Mouse (Mus musculus): ENCODE data around the gene Disc1. TPM values are rescaled to one million over a fixed set of nuclear protein-coding genes. Genes with fewer than 3 reads are reported as not detected.

The Disc1 gene
- polyA plus RNA-seq, 1 experiment from 2014 or later, result 1.00 TPM

DNA sequence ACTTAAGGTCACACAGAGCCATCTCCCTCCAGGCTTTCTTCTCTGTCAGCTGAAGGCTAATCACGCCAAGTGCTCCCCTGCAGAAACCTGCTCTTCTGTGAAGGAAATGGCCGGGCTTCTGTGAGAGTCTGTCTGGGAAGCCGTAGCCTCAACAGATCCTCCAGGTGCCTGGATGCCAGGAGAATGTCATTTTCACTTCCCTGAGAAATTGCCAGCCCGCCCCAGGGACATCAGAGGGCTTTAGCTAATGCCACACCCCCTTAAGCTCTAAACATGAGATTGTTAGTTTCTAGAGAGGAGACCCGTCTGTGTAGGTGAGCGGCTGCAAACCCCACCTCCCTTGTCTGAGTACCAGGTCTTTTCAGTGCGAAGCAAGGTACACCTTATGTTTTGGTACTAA, 15.3 kb downstream of the Disc1 start:
- Histone ChIP-seq H3K9me3 (no peaks in the 10 kb centered on the region), H3K36me3 (no peaks in the 10 kb centered on the region), H3K4me3 (replicated peaks) (no peak overlapping the region), H3K27ac (peak overlapping the region; percentile 14; the same call in 1 of the 2 replicates), H3K27me3 (no peaks in the 10 kb centered on the region), H3K4me2 (replicated peaks) (no peak overlapping the region), H3K9ac (replicated peaks) (no peak overlapping the region), H3K4me1 (replicated peaks) (peaks cover 19% of the 10 kb centered on the region)
- no peak for ATAC-seq
- 78% methylated on average over 7 of the region's 7 CpGs for WGBS

DNA sequence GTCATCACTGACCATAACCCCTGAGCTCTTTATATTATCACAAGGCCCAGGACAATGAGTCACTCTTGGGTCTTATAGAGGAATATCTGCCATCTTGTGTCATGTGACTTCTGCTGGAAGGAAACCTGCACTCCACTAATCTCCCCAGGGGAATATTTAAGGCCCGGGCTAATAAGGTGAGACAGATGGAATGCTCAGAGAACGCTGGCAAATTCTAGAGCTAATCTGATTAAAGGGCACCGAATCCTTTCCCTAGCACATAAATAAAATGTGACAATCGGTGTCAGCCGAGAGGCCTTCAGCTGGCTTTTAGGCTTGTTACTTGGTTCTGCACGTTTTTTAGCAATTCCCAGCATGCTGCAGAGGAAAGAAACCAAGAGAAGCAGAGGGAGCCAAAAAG, 15.7 kb downstream of the Disc1 start:
- Histone ChIP-seq H3K4me3 (replicated peaks) (no peak overlapping the region), H3K4me2 (replicated peaks) (no peak overlapping the region), H3K27ac (0 out of 2 replicates have a peak overlapping the region, but pooled peaks have one; percentile 10), H3K9ac (replicated peaks) (no peak overlapping the region), H3K36me3 (no peaks in the 10 kb centered on the region), H3K27me3 (no peaks in the 10 kb centered on the region), H3K9me3 (no peaks in the 10 kb centered on the region), H3K4me1 (replicated peaks) (peaks cover 19% of the 10 kb centered on the region)
- ATAC-seq, result no peak
- 50% methylated on average over 6 of the region's 6 CpGs for WGBS

DNA sequence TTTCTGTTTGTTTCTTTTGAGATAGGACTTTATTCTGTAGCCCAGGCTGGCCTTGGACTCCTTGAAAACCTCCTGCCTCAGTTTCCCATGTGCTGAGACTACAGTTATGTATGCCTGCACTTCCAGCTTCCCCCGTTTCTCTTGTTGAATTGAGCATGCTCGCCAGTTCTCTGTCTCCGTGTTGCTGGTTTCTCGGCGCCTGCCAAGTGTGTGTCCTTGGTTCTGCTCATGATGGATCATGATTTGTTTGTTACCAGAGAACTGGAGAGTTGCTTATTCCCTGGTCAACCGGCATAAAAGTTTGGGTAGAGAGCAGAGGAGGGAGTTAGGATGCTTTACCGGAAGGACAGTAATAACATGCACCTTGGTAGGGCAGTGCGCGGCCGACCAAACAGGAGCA, 20.1 kb downstream of the Disc1 start:
- H3K36me3 ChIP-seq, result no peaks in the 10 kb centered on the region

DNA sequence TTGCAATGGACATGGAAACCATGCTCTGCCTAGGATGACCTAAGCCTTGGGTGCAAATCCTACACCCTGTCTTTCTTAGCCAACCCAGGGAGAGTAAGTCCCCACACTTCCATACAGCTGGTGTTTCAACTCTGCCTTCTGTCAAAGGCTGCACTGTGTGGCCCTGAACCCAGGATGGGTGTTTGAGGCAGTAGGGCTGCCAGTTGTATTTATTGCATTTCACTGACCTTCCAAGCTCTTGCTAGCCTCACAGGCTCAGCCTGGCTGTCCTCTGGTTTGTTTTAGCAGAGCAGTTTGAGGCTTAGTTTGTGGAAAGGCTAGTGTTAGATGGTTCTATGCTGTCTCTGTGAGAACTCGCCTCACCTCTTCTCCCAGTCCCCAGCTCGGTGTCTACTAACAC, 20.6 kb downstream of the Disc1 start:
- WGBS, result 93% methylated on average over 2 of the region's 2 CpGs
- no peak overlapping the region for H3K27ac ChIP-seq
- ATAC-seq, result no peak
- H3K4me2 ChIP-seq (replicated peaks), result no peak overlapping the region
- no peaks in the 10 kb centered on the region for H3K27me3 ChIP-seq
- no peaks in the 10 kb centered on the region for H3K9me3 ChIP-seq
- no peak overlapping the region for H3K4me3 ChIP-seq (replicated peaks)
- H3K36me3 ChIP-seq, result no peaks in the 10 kb centered on the region
- no peak overlapping the region for H3K9ac ChIP-seq (replicated peaks)
- peaks cover 18% of the 10 kb centered on the region for H3K4me1 ChIP-seq (replicated peaks)

More for the DNA sequence above, 20.1 kb downstream of the Disc1 start:
- ATAC-seq, result no peak
- Histone ChIP-seq H3K4me2 (replicated peaks) (no peak overlapping the region), H3K4me3 (replicated peaks) (no peak overlapping the region), H3K4me1 (replicated peaks) (peaks cover 23% of the 10 kb centered on the region), H3K27ac (no peak overlapping the region), H3K9me3 (no peaks in the 10 kb centered on the region), H3K9ac (replicated peaks) (no peak overlapping the region), H3K27me3 (no peaks in the 10 kb centered on the region)
- 91% methylated on average over 10 of the region's 10 CpGs for WGBS

DNA sequence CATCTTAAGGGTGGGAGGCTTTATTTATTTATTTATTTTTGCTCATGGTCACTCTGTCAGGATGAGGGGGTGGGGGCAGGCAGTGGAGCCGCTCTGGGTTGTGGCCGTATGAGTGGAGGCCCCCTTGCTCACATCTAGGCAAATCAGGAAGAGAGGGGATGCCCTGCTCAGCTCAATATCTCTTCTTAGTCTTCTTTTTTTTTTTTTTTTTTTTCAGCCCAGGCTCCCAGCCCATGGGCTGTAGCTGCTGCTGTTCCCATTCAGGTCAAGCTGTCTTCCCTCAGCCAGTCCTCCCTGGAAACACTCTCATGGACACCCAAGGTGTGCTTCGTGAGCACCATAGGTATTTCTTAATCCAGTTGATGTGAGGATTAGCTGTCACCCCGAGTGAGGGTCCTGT, 21.4 kb downstream of the Disc1 start:
- Histone ChIP-seq H3K36me3 (no peaks in the 10 kb centered on the region), H3K4me3 (replicated peaks) (no peak overlapping the region), H3K4me1 (replicated peaks) (peaks cover 12% of the 10 kb centered on the region), H3K9ac (replicated peaks) (no peak overlapping the region), H3K9me3 (no peaks in the 10 kb centered on the region), H3K27ac (no peak overlapping the region), H3K4me2 (replicated peaks) (no peak overlapping the region), H3K27me3 (no peaks in the 10 kb centered on the region)
- no peak for ATAC-seq
- 78% methylated on average over 4 of the region's 4 CpGs for WGBS

DNA sequence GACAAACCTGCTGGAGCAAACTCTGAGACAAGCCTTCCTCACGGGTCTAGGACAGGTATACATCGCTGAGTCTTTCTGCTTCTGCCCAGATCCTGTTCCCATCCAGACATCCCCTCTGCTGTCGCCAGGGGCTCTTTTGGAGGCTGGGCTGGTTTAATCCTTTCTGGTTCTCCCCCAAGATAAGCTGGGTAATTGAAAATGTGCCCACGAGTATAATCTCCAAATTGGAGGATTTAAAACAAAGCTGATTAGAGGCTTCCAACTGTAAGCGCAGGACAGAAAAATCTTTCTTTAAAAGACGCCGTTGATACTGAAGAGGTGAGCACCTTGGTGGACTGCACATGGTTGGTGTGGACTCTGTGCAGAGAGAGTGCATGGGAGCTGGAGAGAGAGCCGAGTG, 23.3 kb downstream of the Disc1 start:
- no peaks in the 10 kb centered on the region for H3K9me3 ChIP-seq
- H3K36me3 ChIP-seq, result no peaks in the 10 kb centered on the region
- H3K27me3 ChIP-seq, result no peaks in the 10 kb centered on the region
- H3K4me2 ChIP-seq (replicated peaks), result no peak overlapping the region
- H3K4me1 ChIP-seq (replicated peaks), result peaks cover 26% of the 10 kb centered on the region
- H3K9ac ChIP-seq (replicated peaks), result no peak overlapping the region
- H3K27ac ChIP-seq, result no peak overlapping the region
- WGBS, result 50% methylated on average over 8 of the region's 8 CpGs
- no peak overlapping the region for H3K4me3 ChIP-seq (replicated peaks)
- no peak for ATAC-seq

DNA sequence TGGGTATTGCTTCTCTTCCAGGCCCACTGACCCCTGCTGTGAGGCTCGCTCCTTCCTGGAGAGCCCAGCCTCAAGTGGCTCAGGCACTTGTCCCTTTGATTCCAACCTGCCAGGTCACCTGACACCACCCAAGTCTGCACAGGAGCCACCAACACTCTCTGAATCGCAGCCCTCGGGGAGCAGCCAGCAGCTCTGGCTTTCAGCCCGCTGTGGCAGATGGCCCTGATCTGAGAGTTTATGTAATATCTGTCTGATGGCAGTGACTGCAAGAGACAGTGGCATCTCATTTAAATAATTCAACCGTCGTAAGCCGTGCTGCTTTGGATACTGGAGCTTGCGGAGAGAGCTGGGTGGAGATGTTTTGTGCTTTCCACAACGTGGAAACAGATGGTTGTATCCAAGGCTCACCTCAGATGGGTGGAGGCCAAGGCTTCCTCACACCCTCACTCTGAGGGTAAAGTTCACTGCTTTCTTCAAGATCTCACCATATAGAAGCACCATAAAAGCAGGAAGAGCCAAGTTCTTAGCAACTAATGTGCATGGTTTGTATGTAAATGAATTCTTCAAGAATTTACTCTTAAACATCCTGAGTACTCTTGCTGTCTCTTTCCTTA, 24.9 kb downstream of the Disc1 start:
- no peak overlapping the region for H3K9ac ChIP-seq (replicated peaks)
- H3K9me3 ChIP-seq, result no peaks in the 10 kb centered on the region
- H3K36me3 ChIP-seq, result no peaks in the 10 kb centered on the region
- H3K4me1 ChIP-seq (replicated peaks), result peaks cover 26% of the 10 kb centered on the region
- peak; percentile 48; the same call in 1 of the 2 replicates for ATAC-seq
- 39% methylated on average over 9 of the region's 9 CpGs for WGBS
- no peak overlapping the region for H3K4me3 ChIP-seq (replicated peaks)
- no peak overlapping the region for H3K4me2 ChIP-seq (replicated peaks)
- no peaks in the 10 kb centered on the region for H3K27me3 ChIP-seq
- H3K27ac ChIP-seq, result no peak overlapping the region

DNA sequence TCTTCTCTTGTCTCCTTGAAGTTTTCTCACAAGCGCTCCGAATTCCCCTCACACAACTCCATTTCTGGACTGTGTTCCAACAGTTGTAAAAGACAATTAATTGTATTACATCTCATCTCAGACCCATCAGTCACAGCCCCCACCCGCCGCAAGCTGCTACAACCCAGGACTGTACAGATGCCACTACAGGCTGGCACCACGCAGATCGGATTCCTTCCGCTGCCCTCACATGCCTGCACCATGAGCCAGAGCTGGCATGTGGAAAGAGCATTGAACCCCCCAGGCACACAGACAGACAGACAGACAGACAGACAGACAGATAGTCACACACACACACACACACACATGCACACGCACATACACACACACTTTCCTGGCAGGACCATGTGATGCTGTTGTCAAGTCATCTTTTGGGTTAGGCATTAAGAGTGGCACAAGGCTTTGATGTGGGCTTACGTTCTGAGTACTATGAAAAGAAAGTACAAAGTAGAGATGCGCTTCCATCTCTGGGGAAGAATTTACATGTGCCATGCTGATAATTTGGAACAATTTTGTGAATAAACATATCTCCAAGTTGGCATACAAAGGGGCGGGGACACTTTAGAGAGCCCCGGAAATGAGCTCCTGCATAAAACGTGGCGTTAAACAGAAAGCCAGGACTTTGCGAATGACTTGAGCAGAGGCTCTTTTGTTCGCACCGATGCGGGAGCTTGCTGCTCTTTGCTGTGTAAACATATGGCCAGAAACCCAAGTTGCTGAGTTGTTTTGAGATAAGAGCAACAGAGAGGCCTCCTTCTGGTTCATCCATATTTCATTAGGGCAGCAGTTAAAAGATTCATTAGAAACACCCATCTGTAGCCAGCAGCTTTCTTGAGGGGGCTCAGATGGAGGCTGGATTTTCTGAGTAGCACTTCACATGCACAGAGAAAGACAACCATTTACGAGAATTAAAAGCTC, 26.7 kb downstream of the Disc1 start:
- Histone ChIP-seq H3K4me1 (replicated peaks) (peaks cover 26% of the 10 kb centered on the region), H3K9ac (replicated peaks) (no peak overlapping the region), H3K27ac (peak overlapping the region; percentile 19; the same call in 1 of the 2 replicates), H3K27me3 (no peaks in the 10 kb centered on the region), H3K9me3 (no peaks in the 10 kb centered on the region), H3K4me2 (replicated peaks) (no peak overlapping the region), H3K36me3 (no peaks in the 10 kb centered on the region), H3K4me3 (replicated peaks) (no peak overlapping the region)
- 0 out of 2 replicates have a peak, but pooled peaks have one; percentile 28 for ATAC-seq
- WGBS, result 65% methylated on average over 19 of the region's 19 CpGs

DNA sequence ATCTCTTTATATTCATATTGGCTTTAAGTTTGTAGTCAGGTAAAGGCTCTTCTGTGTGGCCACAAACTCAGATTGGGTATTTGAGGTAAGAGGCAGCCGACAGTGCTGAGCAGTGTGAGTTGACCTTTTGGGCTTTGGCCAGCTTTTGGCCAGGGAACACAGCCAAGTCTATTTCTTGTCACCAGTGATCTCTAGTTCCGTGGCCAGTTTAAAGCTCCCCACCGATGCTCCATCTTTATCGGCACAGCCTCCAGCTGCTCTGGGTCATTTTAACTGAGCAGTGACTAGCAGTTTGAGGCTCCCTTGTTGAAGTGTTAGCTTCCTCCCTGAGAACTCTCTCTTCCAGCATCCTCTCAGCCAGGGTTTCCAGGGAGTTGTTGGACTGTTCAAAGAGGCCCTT, 29.8 kb downstream of the Disc1 start:
- 82% methylated on average over 4 of the region's 4 CpGs for WGBS
- ATAC-seq, result no peak

DNA sequence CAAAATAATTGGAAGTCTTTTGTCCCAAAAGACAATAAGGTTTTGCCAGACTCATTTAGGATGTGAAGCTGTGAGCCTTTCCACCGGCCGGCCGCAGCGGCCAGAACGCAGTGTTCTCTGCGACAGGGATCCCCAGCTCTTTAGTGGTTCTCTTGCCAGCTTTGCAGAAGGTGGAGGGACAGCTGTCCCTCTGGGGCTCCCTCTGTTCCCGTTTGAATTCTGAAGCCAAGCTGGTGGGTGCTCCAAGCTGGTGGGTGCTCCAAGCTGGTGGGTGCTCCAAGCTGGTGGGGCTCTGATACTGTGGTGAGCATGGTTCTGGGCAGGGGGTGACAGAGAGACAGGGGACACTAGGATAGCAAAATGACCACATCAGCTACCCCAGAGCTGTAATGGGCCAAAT, 30.5 kb downstream of the Disc1 start:
- no peaks in the 10 kb centered on the region for H3K9me3 ChIP-seq
- no peak overlapping the region for H3K4me3 ChIP-seq (replicated peaks)
- peaks cover 16% of the 10 kb centered on the region for H3K4me1 ChIP-seq (replicated peaks)
- no peak for ATAC-seq
- H3K27me3 ChIP-seq, result no peaks in the 10 kb centered on the region
- no peak overlapping the region for H3K27ac ChIP-seq
- no peak overlapping the region for H3K9ac ChIP-seq (replicated peaks)
- H3K4me2 ChIP-seq (replicated peaks), result no peak overlapping the region
- WGBS, result 65% methylated on average over 7 of the region's 7 CpGs
- H3K36me3 ChIP-seq, result no peaks in the 10 kb centered on the region

More for the DNA sequence above, 29.8 kb downstream of the Disc1 start:
- Histone ChIP-seq H3K27me3 (no peaks in the 10 kb centered on the region), H3K36me3 (no peaks in the 10 kb centered on the region), H3K27ac (0 out of 2 replicates have a peak overlapping the region, but pooled peaks have one; percentile 9), H3K4me3 (replicated peaks) (no peak overlapping the region), H3K4me1 (replicated peaks) (peaks cover 17% of the 10 kb centered on the region), H3K9ac (replicated peaks) (no peak overlapping the region), H3K9me3 (no peaks in the 10 kb centered on the region), H3K4me2 (replicated peaks) (no peak overlapping the region)

DNA sequence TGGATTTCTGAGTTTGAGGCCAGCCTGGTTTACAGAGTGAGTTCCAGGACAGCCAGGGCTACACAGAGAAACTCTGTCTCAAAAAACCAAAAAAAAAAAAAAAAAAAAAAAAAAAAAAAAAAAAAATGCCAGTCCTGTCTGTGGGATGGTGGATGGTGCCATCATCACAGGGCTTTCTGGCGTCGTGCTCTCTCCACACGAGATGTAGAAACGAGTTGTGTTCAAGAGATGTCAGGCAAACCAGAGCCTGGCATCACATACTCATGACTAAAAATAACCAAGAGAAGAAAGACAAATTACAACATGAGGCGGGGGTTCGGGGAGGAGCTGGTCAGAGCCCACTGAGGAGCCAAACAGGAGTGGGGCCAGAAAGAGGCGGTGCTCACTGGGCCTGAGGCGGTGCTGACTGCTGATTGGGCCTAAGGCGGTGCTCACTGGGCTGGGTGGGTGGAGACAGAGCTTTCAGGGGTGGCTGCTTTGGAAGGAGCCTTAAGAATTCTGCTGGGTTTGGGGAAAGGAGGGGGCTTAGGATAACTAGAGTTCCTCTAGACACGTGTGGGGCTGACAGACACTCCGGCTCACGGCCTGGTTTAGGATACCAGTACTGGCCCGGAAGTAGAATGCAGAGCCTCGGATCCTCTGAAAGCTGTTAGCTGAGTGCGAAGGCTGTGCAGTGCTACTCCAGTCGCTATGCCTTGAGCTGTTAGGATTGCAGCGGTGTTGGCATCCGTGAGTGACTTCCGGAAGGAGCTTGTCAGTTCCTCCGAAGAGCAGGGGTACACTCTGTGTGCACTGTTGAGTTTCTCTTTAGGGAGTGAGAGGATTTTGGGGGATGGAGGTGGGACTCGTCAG, 37.1 kb downstream of the Disc1 start:
- H3K4me1 ChIP-seq (replicated peaks), result no peaks in the 10 kb centered on the region
- no peak overlapping the region for H3K4me2 ChIP-seq (replicated peaks)
- no peaks in the 10 kb centered on the region for H3K36me3 ChIP-seq
- no peak overlapping the region for H3K9ac ChIP-seq (replicated peaks)
- no peak overlapping the region for H3K4me3 ChIP-seq (replicated peaks)
- H3K9me3 ChIP-seq, result no peaks in the 10 kb centered on the region
- no peak overlapping the region for H3K27ac ChIP-seq
- H3K27me3 ChIP-seq, result no peaks in the 10 kb centered on the region
- no peak for ATAC-seq
- 73% methylated on average over 21 of the region's 21 CpGs for WGBS
